Mouse (Mus musculus) olfactory bulb, adult 2 months (tissue): ENCODE data around the gene Lrrc51.

Experiments
- CTCF ChIP-seq: fragments of 200-500 bp; IDR thresholded peaks from 2 replicates; pipeline ENCODE4 v1.5.1; 2012; ENCODE audit warnings: low read depth, mild to moderate bottlenecking, low read length, moderate library complexity; ENCODE audit not compliant: insufficient read depth
- POLR2A ChIP-seq: fragments of 200-500 bp; IDR thresholded peaks from 2 replicates; pipeline ENCODE4 v1.6.1; 2012; ENCODE audit warnings: mild to moderate bottlenecking, low read depth, low read length, moderate library complexity; ENCODE audit not compliant: insufficient read depth

GRCm38 (mm10) chr7:101906696-101907095 is 27.0 kb downstream of the Lrrc51 start:
- TF ChIP-seq CTCF (no peak), POLR2A (no peak)
